Mouse (Mus musculus) limb, embryonic 12.5 days (tissue): ENCODE measurements at regions not wholly inside any gene's neighbourhood (a gene's known extent, or its start where the extent isn't known, plus 50 kb on each side); places are given as distances from the start of the nearest gene placed in this dataset.

ENCODE experiments used
- ATAC-seq: fragments of 200-750 bp; cut with Nextera tagmentation; 2 replicates; pipeline ENCODE4 v1.8.0; 2017; ENCODE audit warnings: low read depth, moderate TSS enrichment; ENCODE audit not compliant: insufficient number of reproducible peaks, insufficient read depth, low FRiP score, low TSS enrichment
- H3K27ac ChIP-seq: fragments of 300-500 bp; sonication (generic); 2 replicates; pipeline ENCODE4 v1.5.1; 2016; ENCODE audit warnings: mild to moderate bottlenecking, moderate library complexity
- H3K27me3 ChIP-seq: fragments of 300-500 bp; sonication (generic); 2 replicates; pipeline ENCODE4 v1.6.1; 2016; ENCODE audit warnings: mild to moderate bottlenecking, moderate library complexity
- H3K36me3 ChIP-seq: fragments of 300-500 bp; sonication (generic); 2 replicates; pipeline ENCODE4 v1.6.1; 2016; ENCODE audit warnings: mild to moderate bottlenecking, moderate library complexity
- H3K4me1 ChIP-seq: fragments of 300-500 bp; sonication (generic); replicated peaks from 2 replicates; pipeline ENCODE4 v1.6.1; 2016
- H3K4me2 ChIP-seq: fragments of 300-500 bp; sonication (generic); 2 replicates; pipeline ENCODE4 v1.6.1; 2016; ENCODE audit warnings: mild to moderate bottlenecking, moderate library complexity
- H3K4me3 ChIP-seq: fragments of 300-500 bp; sonication (generic); replicated peaks from 2 replicates; pipeline ENCODE4 v1.5.1; 2016; ENCODE audit warnings: mild to moderate bottlenecking
- H3K9ac ChIP-seq: fragments of 300-500 bp; sonication (generic); replicated peaks from 2 replicates; pipeline ENCODE4 v1.6.1; 2016; ENCODE audit warnings: mild to moderate bottlenecking, moderate library complexity
- H3K9me3 ChIP-seq: fragments of 300-500 bp; sonication (generic); 2 replicates; pipeline ENCODE4 v1.6.1; 2016; ENCODE audit warnings: mild to moderate bottlenecking, moderate library complexity
- WGBS: fragments of 180-500 bp; shearing (Covaris S2); methylation state at CpG from one replicate; pipeline ENCODE4 v1.1.7; 2016; 5-methylcytosine and 5-hydroxymethylcytosine counted together

- Histone ChIP-seq H3K4me2 (no peak overlapping the region), H3K27me3 (0 out of 2 replicates have a peak, but pooled peaks cover 3% of the 10 kb centered on the region), H3K4me3 (no peak overlapping the region), H3K36me3 (no peaks in the 10 kb centered on the region), H3K9me3 (no peaks in the 10 kb centered on the region), H3K4me1 (peaks cover 5% of the 10 kb centered on the region; the same call in 1 of the 2 replicates), H3K9ac (no peak overlapping the region), H3K27ac (no peak overlapping the region)
- WGBS = 76% methylated on average over 10 of the region's 10 CpGs
- no peak for ATAC-seq
Measured at GRCm38 (mm10) chr4:140401632-140402031, 155.0 kb upstream of the Igsf21 start.

- H3K36me3 ChIP-seq = no peaks in the 10 kb centered on the region
- H3K9me3 ChIP-seq = no peaks in the 10 kb centered on the region
- no peak overlapping the region for H3K4me3 ChIP-seq
- WGBS = 75% methylated on average over 8 of the region's 8 CpGs
- no peaks in the 10 kb centered on the region for H3K4me1 ChIP-seq
- H3K27ac ChIP-seq = no peak overlapping the region
- H3K27me3 ChIP-seq = peaks cover 8% of the 10 kb centered on the region; the same call in 1 of the 2 replicates
- ATAC-seq = no peak
- H3K9ac ChIP-seq = no peak overlapping the region
- no peak overlapping the region for H3K4me2 ChIP-seq
Measured at GRCm38 (mm10) chr4:140396548-140396947, 150.0 kb upstream of the Igsf21 start.

- Histone ChIP-seq H3K27ac (no peak overlapping the region), H3K4me1 (no peaks in the 10 kb centered on the region), H3K4me3 (no peak overlapping the region), H3K9me3 (no peaks in the 10 kb centered on the region), H3K4me2 (no peak overlapping the region), H3K9ac (no peak overlapping the region), H3K27me3 (peaks cover 5% of the 10 kb centered on the region; the same call in 1 of the 2 replicates), H3K36me3 (no peaks in the 10 kb centered on the region)
- no peak for ATAC-seq
- WGBS = 69% methylated on average over 7 of the region's 7 CpGs
Measured at GRCm38 (mm10) chr4:140392290-140392689, 145.7 kb upstream of the Igsf21 start.

- Histone ChIP-seq H3K9ac (no peak overlapping the region), H3K27me3 (peaks cover 14% of the 10 kb centered on the region), H3K4me3 (no peak overlapping the region), H3K4me2 (no peak overlapping the region), H3K4me1 (no peaks in the 10 kb centered on the region), H3K27ac (no peak overlapping the region), H3K36me3 (no peaks in the 10 kb centered on the region), H3K9me3 (no peaks in the 10 kb centered on the region)
- no peak for ATAC-seq
- 53% methylated on average over 12 of the region's 12 CpGs for WGBS
Measured at GRCm38 (mm10) chr4:140390684-140391234, 144.2 kb upstream of the Igsf21 start.

- Histone ChIP-seq H3K4me3 (no peak overlapping the region), H3K36me3 (no peaks in the 10 kb centered on the region), H3K4me1 (peaks cover 9% of the 10 kb centered on the region), H3K27me3 (peaks cover 18% of the 10 kb centered on the region; the same call in 1 of the 2 replicates), H3K4me2 (no peak overlapping the region), H3K9me3 (no peaks in the 10 kb centered on the region; the same call in 1 of the 2 replicates), H3K9ac (no peak overlapping the region), H3K27ac (no peak overlapping the region)
- WGBS = 47% methylated on average over 6 of the region's 6 CpGs
- no peak for ATAC-seq
Measured at GRCm38 (mm10) chr4:140385686-140386085, 139.1 kb upstream of the Igsf21 start.

- H3K36me3 ChIP-seq = no peaks in the 10 kb centered on the region
- no peak overlapping the region for H3K9ac ChIP-seq
- WGBS = 90% methylated on average over 14 of the region's 14 CpGs
- peaks cover 18% of the 10 kb centered on the region for H3K27me3 ChIP-seq
- H3K4me3 ChIP-seq = no peak overlapping the region
- ATAC-seq = no peak
- no peaks in the 10 kb centered on the region; the same call in 1 of the 2 replicates for H3K9me3 ChIP-seq
- H3K4me1 ChIP-seq = peaks cover 12% of the 10 kb centered on the region
- no peak overlapping the region for H3K4me2 ChIP-seq
- no peak overlapping the region for H3K27ac ChIP-seq
Measured at GRCm38 (mm10) chr4:140385226-140385625, 138.6 kb upstream of the Igsf21 start.

- Histone ChIP-seq H3K9ac (no peak overlapping the region), H3K4me3 (no peak overlapping the region), H3K27ac (no peak overlapping the region), H3K4me1 (peaks cover 12% of the 10 kb centered on the region), H3K4me2 (no peak overlapping the region), H3K9me3 (no peaks in the 10 kb centered on the region; the same call in 1 of the 2 replicates), H3K27me3 (peaks cover 18% of the 10 kb centered on the region), H3K36me3 (no peaks in the 10 kb centered on the region)
- ATAC-seq = no peak
- 78% methylated on average over 7 of the region's 7 CpGs for WGBS
Measured at GRCm38 (mm10) chr4:140383596-140383995, 137.0 kb upstream of the Igsf21 start.

GRCm38 (mm10) chr4:140380733-140381132, 134.1 kb upstream of the Igsf21 start:
- Histone ChIP-seq H3K4me2 (0 out of 2 replicates have a peak overlapping the region, but pooled peaks have one; percentile 7), H3K36me3 (no peaks in the 10 kb centered on the region), H3K9ac (no peak overlapping the region), H3K27ac (no peak overlapping the region), H3K4me1 (peaks cover 12% of the 10 kb centered on the region), H3K27me3 (peaks cover 32% of the 10 kb centered on the region), H3K9me3 (no peaks in the 10 kb centered on the region; the same call in 1 of the 2 replicates), H3K4me3 (no peak overlapping the region)
- WGBS = 22% methylated on average over 13 of the region's 13 CpGs
- no peak for ATAC-seq

GRCm38 (mm10) chr4:140377941-140378340, 131.4 kb upstream of the Igsf21 start:
- H3K9me3 ChIP-seq = no peaks in the 10 kb centered on the region; the same call in 1 of the 2 replicates

GRCm38 (mm10) chr4:140372586-140373325, 126.2 kb upstream of the Igsf21 start:
- ATAC-seq = no peak
- H3K4me2 ChIP-seq = no peak overlapping the region
- no peaks in the 10 kb centered on the region for H3K9me3 ChIP-seq
- H3K9ac ChIP-seq = no peak overlapping the region
- H3K27me3 ChIP-seq = peaks cover 33% of the 10 kb centered on the region; the same call in 1 of the 2 replicates
- no peak overlapping the region for H3K4me3 ChIP-seq
- WGBS = 51% methylated on average over 11 of the region's 11 CpGs
- no peak overlapping the region for H3K27ac ChIP-seq
- no peaks in the 10 kb centered on the region for H3K4me1 ChIP-seq
- no peaks in the 10 kb centered on the region for H3K36me3 ChIP-seq

More at GRCm38 (mm10) chr4:140377941-140378340, 131.4 kb upstream of the Igsf21 start:
- no peak overlapping the region for H3K9ac ChIP-seq
- 71% methylated on average over 1 of the region's 1 CpGs for WGBS
- no peaks in the 10 kb centered on the region for H3K36me3 ChIP-seq
- peaks cover 31% of the 10 kb centered on the region; the same call in 1 of the 2 replicates for H3K27me3 ChIP-seq
- H3K4me2 ChIP-seq = no peak overlapping the region
- H3K27ac ChIP-seq = no peak overlapping the region
- H3K4me3 ChIP-seq = no peak overlapping the region
- no peak for ATAC-seq
- peaks cover 12% of the 10 kb centered on the region for H3K4me1 ChIP-seq

GRCm38 (mm10) chr4:140371426-140372213, 125.0 kb upstream of the Igsf21 start:
- Histone ChIP-seq H3K4me2 (no peak overlapping the region), H3K9ac (no peak overlapping the region), H3K27ac (no peak overlapping the region), H3K27me3 (peaks cover 24% of the 10 kb centered on the region; the same call in 1 of the 2 replicates), H3K4me1 (no peaks in the 10 kb centered on the region), H3K9me3 (no peaks in the 10 kb centered on the region), H3K4me3 (no peak overlapping the region), H3K36me3 (no peaks in the 10 kb centered on the region)
- 82% methylated on average over 20 of the region's 20 CpGs for WGBS
- ATAC-seq = no peak
